Mouse (Mus musculus) NIH3T3 (cell line): ENCODE measurements around the gene Slco4c1.

Experiments used
- DNase-seq: peaks from one replicate; pipeline ENCODE4 v3.0.0-alpha.2; 2012; ENCODE audit warnings: low read depth

Gene Slco4c1

GRCm38 (mm10) chr1:96871528-96872360, at the start of gene Slco4c1:
Slco4c1 (minus strand) TSS chr1:96872171.
- DNase-seq = no peak

- no peak for DNase-seq
These were observed 45.4 kb upstream of the Slco4c1 start for GRCm38 (mm10) chr1:96917333-96917732.

DNA sequence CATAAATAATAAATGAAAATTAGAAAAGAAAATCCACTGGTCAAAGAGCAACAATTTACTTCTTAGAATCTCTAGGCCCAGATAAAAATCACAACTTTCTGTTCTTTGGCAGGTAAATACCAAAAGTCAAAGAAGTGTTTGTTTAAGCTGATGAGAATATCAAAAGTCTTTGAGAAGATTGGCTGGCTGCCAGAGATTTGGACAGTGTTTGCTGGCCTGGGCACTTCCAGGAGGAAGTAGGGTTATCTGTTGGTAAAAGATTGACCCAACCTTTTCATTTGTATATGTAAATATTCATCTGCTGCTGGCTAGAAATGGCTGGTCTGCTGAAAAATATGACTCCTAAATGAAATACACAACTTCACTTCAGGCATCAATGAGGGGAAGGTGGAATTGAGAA, 11.8 kb upstream of the Slco4c1 start:
- no peak for DNase-seq

DNA sequence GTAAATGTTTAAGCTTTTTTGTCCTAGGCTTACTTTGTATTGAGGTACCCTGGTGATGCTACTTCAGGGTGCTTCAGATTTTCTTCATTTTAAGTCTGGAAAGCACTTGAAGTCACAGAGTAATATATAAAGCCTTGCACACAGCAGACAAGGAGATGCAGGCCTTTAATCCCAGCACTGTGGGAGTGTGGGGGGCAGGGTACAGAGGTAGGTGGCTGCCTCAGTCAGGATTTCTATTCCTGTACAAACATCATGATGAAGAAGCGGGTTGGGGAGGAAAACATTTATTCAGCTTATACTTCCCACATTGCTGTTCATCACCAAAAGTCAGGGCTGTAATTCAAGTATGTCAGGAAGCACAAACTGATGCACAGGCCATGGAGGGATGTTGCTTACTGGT, 6.6 kb upstream of the Slco4c1 start:
- no peak for DNase-seq

- no peak for DNase-seq
These were observed 4.1 kb upstream of the Slco4c1 start for GRCm38 (mm10) chr1:96876076-96876475.

DNA sequence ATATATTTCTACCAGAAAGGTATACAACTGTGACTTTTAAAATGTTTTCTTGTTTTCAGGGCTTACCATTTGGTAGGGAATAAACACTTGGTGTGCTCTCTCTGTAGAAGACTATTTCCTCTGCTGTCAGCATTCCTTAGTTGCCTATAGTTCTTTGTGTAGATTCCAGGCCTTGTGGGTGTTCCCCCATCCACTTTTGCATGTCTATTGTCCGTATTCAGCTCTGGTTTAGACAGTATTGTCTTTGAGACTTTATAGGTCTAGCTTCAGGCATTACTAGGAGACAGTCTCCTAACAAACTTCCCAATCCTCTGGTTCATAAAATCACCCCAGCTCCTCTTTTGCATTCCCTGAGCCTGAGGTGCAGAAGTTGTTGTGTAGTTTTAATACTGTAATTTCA, 2.7 kb upstream of the Slco4c1 start:
- DNase-seq = no peak

DNA sequence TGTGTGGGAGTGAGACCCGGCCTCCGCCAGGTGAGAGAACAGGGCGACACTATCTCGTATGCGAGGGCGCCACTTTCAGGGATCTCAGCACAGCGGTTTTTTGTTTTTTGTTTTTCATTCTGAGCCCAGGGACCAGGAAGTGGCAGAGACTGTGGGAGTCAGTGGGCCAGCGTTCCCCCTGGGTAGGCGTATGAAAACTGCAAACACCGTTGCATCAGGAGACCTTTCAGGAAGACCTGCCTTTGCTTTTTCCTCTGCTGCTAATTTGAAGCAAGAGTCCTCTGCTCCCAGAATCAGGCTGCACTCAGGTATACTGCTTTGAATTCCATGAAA, 356 bp upstream of the Slco4c1 start:
- no peak for DNase-seq

GRCm38 (mm10) chr1:96870764-96871307, 1.1 kb downstream of the Slco4c1 start:
- no peak for DNase-seq

- no peak for DNase-seq
These were observed 3.2 kb downstream of the Slco4c1 start for GRCm38 (mm10) chr1:96868722-96869121.

DNA sequence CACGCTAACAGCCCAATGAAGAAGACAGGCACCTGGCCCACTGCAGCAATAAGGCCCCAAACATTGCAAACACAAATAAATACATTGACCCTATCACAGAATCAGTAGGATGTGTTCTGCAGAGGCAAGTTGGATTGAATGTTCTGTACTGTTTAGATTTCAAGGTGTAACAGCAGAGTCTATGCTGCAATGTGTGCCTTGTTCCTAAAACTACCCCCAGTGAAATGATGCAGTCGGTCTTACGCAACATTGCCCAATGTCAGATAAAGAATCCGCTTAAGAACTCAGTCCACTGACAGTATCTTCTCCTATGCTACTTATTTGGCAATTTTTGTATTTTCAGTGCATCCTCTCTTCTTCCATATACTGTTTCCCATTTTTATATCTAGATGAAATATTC, 6.0 kb downstream of the Slco4c1 start:
- no peak for DNase-seq

DNA sequence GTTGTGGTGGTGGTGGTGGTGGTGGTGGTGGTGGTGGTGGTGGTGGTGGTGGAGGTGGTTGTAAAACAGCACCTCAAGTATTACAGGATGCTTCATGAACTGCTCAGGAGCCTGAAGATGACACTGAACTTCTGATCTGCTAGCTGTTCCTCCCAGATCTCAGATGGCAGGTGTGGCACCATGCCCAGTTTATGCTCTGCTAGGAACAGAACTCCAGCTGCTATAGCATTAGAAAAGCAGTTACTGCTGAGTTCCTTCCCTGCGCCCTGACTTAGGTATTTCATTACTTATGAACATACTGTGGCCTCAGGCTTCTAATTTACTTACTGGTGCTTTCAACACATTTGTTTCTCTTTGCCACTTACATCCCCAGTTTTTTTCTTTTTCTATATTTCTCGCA, 7.9 kb downstream of the Slco4c1 start:
- DNase-seq = no peak

DNA sequence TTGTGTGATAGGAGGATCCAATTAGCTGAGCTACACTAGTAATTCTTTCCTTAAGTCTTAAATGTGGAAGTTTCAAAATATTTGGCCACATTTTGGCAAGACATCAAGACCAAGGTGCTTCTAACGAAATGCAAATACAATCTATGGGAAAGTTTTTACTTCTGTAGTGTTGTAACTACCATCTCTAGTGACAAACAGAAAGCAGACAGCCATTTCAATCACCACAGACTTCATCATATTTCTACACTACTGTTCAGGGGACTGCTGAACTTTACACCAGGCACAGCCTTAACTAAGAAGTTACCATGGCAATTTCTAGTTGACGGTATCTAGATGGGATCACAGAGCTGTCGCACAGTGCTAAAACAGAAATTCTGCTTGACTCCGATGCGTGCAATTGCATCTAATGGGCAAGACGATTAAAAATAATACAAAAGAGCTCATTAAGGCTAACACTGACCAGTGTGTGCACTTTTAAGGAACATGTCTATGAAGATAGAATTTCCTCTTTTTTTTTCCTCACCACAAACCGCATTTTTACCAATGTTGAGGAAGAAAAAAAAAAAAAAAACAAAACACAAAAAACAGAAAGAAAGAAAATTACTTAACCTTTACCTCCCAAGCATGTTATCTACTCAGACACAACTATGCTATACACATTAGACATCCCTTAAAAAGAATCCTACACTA, 11.8 kb downstream of the Slco4c1 start:
- no peak for DNase-seq

DNA sequence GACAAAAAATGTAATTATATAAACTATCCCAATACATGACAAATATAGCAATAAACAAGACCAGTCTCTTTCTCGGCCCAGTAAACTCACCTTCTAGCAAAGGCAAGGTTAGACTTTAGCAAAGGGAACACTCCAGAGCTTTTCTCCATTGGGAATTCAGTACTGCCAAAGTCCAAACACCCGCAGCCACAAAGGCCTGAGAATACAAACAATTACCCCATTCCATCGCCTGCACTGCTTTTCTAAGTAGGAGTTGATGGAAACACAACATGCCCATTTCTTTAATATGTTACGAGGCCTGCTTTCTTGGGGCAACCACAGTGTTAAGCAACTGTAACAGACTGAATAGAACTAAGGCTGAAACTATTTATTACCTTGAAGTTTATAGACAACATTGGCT, 18.4 kb downstream of the Slco4c1 start:
- no peak for DNase-seq

DNA sequence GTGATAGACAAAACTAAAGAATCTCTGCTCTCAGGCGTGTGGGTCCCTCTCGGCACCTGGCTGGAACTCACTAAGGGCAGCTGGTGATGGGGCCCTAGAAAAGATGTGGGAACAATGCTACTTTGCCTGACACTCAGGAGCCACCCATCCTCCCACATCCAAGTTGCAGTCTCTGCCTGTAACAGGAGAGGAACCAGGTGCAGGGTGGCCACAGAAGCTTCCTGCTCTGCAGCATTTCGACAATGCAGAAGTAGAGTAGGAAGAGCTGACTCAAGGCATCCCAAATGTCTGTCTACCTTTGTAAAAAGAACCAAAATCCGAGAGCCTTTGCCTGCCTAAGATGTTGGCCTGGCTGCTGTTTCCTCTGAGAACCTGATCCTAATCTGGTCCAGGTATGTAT, 22.9 kb downstream of the Slco4c1 start:
- no peak for DNase-seq

- no peak for DNase-seq
These were observed 23.4 kb downstream of the Slco4c1 start for GRCm38 (mm10) chr1:96848606-96849005.

DNA sequence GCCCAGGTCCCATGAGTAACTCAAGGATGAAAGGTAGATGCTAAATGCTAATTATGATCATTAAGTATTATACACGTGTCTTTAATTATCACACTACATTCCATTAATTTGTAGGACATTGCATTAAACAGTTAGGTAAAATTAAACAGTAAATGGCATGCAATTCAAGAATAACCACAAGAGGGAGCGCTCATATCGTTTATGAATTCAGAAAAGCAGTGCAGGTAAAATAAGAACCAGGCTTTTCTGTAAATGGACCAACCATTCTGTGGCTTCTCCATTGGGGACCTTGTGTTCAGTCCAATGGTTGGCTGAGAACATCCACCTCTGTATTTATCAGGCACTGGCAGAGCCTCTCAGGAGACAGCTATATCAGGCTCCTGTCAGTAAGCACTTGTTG, 25.2 kb downstream of the Slco4c1 start:
- peak; percentile 56 for DNase-seq

- DNase-seq = no peak
These were observed 66.7 kb downstream of the Slco4c1 start for GRCm38 (mm10) chr1:96805287-96805727.

DNA sequence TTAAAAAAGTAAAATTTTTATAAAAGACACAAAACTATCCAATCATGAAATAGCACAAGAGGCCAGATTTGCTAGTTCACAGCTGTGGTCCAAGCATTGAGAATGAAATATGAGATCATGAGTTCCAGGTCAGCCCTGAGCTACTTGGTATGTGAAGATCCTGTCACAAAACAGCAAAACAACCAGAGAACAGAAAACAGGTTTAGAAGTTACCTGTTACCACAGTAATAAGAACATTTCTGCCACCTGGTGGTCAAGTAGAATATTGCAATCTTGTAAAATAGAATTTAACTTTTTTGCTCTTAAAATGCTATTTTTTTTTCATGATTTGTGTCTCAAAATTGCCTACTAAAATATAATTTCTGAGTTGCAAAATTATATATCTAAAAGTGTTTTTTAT, 70.4 kb downstream of the Slco4c1 start:
- peak; percentile 68 for DNase-seq

DNA sequence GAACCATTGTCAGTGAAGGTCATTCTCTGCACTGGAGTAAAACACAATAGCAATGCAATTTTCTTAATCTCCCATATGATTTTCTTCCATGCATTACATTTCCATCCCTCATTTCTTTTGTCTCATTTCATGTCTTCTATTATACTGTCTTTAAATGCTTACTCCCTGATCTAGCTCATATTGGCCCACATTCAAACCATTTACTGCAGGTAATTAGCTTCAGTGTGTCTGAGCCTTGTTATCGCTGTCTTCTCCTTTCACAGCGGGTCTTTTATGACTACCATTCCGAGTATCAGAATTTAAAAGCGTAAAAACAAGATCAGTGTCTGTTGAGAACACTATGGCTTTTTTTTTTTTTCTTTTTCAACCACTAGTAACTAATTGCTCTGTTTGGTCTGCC, 77.3 kb downstream of the Slco4c1 start:
- no peak for DNase-seq

GRCm38 (mm10) chr1:96794290-96794689, 77.7 kb downstream of the Slco4c1 start:
- no peak for DNase-seq

DNA sequence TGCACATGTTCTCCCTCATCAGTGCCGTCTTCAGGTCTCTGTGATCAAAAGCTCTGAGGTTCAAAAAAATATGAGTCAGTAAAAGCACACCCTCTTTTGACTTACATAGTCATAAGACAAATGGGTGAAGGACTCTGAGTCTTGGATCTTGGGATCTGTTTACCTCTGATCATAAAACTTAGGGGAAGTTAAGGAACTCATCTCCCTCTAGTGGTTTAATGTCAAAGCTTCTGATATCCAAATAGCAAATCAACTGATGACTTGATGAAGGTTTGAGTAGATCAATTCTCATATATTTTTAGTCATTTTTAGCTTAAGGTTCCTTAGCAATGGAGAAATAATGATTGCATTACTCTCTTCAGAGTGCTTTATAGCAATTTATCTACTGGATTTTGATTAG, 82.7 kb downstream of the Slco4c1 start:
- DNase-seq = no peak

- DNase-seq = no peak
These were observed 97.8 kb downstream of the Slco4c1 start for GRCm38 (mm10) chr1:96774174-96774573.

DNA sequence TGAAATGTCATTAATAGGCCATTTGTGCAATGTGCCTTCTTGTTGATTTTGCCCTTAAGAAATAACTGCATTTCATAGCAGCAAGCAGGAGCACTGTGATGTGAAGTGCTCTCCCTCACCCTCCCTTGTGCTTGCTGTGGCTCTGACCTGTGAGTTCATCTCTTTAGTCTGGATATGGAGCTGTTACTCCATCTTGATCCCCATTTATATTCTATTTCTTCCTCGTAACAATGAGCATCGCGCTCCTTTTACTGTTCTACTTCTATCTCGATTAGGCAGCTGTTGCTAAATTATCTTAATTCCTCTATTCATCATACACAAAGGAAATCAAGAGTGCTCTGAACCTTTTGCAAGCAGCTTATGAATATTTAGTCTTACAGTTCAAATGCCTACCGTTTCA, 98.3 kb downstream of the Slco4c1 start:
- DNase-seq = no peak
